In genomic region chr4:104410922-104411321, GRCm38 (mm10) we compare ENCODE assay signal across 21 mouse cellular contexts.
DNase-seq lines count a peak whose midpoint lies in the region; ATAC-seq and TF ChIP-seq lines count a peak whose summit lies in the region.
"Had no signal": no experiment of that assay in that cellular context is flagged by ENCODE, and none has a peak within 500 bp of the region (broad histone marks: within the 10 kb centered on the region; RNA-seq: fewer than 3 reads in every experiment).

No protein-coding gene starts in this region.

- no peak overlapping the region for H3K4me2 ChIP-seq in midbrain, postnatal 0 days (ENCODE audit: low read depth, low read length, poor library complexity, severe bottlenecking)
- H3K4me2 ChIP-seq: embryonic facial prominence, embryonic 13.5 days; embryonic facial prominence, embryonic 15.5 days; forebrain, embryonic 13.5 days; forebrain, embryonic 15.5 days had no signal

- H3K27me3 ChIP-seq in midbrain, postnatal 0 days (ENCODE audit: insufficient read depth, low read length), result no peaks in the 10 kb centered on the region
- H3K27me3 ChIP-seq: embryonic facial prominence, embryonic 13.5 days; embryonic facial prominence, embryonic 15.5 days; forebrain, embryonic 13.5 days; forebrain, embryonic 15.5 days had no signal

- no peak for TF ChIP-seq CTCF in olfactory bulb, adult 2 months (IDR thresholded peaks at IDR 0.05; ENCODE audit: insufficient read depth, low read depth, low read length)
- no peak for TF ChIP-seq CTCF in midbrain, postnatal 0 days (IDR thresholded peaks at IDR 0.05)

- no peaks in the 10 kb centered on the region for H3K9me3 ChIP-seq in midbrain, postnatal 0 days (ENCODE audit: low read length)
- H3K9me3 ChIP-seq: embryonic facial prominence, embryonic 13.5 days; embryonic facial prominence, embryonic 15.5 days; forebrain, embryonic 10.5 days; forebrain, embryonic 13.5 days; forebrain, embryonic 15.5 days had no signal

- H3K36me3 ChIP-seq in midbrain, postnatal 0 days (ENCODE audit: insufficient read depth, low read length), result no peaks in the 10 kb centered on the region
- H3K36me3 ChIP-seq: embryonic facial prominence, embryonic 13.5 days; embryonic facial prominence, embryonic 15.5 days; forebrain, embryonic 10.5 days; forebrain, embryonic 15.5 days had no signal

- H3K27ac ChIP-seq in olfactory bulb, adult 2 months (ENCODE audit: insufficient read depth, low read depth, low read length), result peak overlapping the region; percentile 81
- H3K27ac ChIP-seq in midbrain, postnatal 0 days (ENCODE audit: low read depth, low read length), result no peak overlapping the region
- H3K27ac ChIP-seq: embryonic facial prominence, embryonic 13.5 days; embryonic facial prominence, embryonic 15.5 days; forebrain, embryonic 10.5 days; forebrain, embryonic 13.5 days; forebrain, embryonic 15.5 days had no signal

- no peak for TF ChIP-seq POLR2A in olfactory bulb, adult 2 months (IDR thresholded peaks at IDR 0.05; ENCODE audit: insufficient read depth, low read depth, low read length)

- peaks cover 6% of the 10 kb centered on the region for H3K4me1 ChIP-seq in olfactory bulb, adult 2 months (ENCODE audit: control insufficient read depth, insufficient read depth, low read length)
- H3K4me1 ChIP-seq in midbrain, postnatal 0 days (ENCODE audit: insufficient read depth, low read length), result no peaks in the 10 kb centered on the region
- H3K4me1 ChIP-seq: embryonic facial prominence, embryonic 13.5 days; embryonic facial prominence, embryonic 15.5 days had no signal

- DNase-seq in frontal cortex, postnatal 25 days (ENCODE audit: low spot score in 2 of 2), result no peak
- peak; percentile 58 for DNase-seq in brain, adult 2 months (ENCODE audit: low read depth, low spot score)
- no peak for DNase-seq in layer of hippocampus, adult 11-12 months (ENCODE audit: low spot score)
- DNase-seq in midbrain, postnatal 0 days (ENCODE audit: low spot score), result no peak
- DNase-seq: adrenal gland, adult 2 months; adrenal gland, postnatal 10 days; adrenal gland, postnatal 25 days; cerebellum, adult 11-12 months; cerebellum, adult 2 months; cerebellum, adult 9-10 months; cerebellum, postnatal 10 days; cerebellum, postnatal 25 days; embryo, embryonic 11 days had no signal

- H3K4me3 ChIP-seq in olfactory bulb, adult 2 months (ENCODE audit: insufficient read depth, low read depth, low read length), result no peak overlapping the region
- H3K4me3 ChIP-seq in midbrain, postnatal 0 days (ENCODE audit: low read depth, low read length), result no peak overlapping the region
- H3K4me3 ChIP-seq: embryonic facial prominence, embryonic 13.5 days; embryonic facial prominence, embryonic 15.5 days; erythroblast, embryonic 14.5 days; forebrain, embryonic 10.5 days; forebrain, embryonic 13.5 days; forebrain, embryonic 15.5 days had no signal

- 25% methylated on average over 6 of the region's 6 CpGs for WGBS in olfactory bulb, adult 2 months
- 90% methylated on average over 6 of the region's 6 CpGs for WGBS in midbrain, postnatal 0 days

- ATAC-seq in frontal cortex, adult (ENCODE audit: low TSS enrichment), result peak; percentile 64
- no peak for ATAC-seq in midbrain, postnatal 0 days (ENCODE audit: low FRiP score)
- ATAC-seq: forebrain, embryonic 13.5 days; forebrain, embryonic 15.5 days had no signal

- H3K9ac ChIP-seq in midbrain, postnatal 0 days (replicated peaks; ENCODE audit: low read length, poor library complexity, severe bottlenecking), result no peak overlapping the region
- H3K9ac ChIP-seq: embryonic facial prominence, embryonic 13.5 days; embryonic facial prominence, embryonic 15.5 days; forebrain, embryonic 13.5 days; forebrain, embryonic 15.5 days had no signal
